Mouse (Mus musculus): ENCODE data around the gene Tepsin.

The Tepsin gene

GRCm38 (mm10) chr11:120111033-120111432 is 12.5 kb upstream of the Tepsin start:
- DNase-seq (ENCODE audit: low read depth), result peak; percentile 43

GRCm38 (mm10) chr11:120110554-120110953 is 12.0 kb upstream of the Tepsin start:
- no peak for DNase-seq (ENCODE audit: low read depth)

DNA sequence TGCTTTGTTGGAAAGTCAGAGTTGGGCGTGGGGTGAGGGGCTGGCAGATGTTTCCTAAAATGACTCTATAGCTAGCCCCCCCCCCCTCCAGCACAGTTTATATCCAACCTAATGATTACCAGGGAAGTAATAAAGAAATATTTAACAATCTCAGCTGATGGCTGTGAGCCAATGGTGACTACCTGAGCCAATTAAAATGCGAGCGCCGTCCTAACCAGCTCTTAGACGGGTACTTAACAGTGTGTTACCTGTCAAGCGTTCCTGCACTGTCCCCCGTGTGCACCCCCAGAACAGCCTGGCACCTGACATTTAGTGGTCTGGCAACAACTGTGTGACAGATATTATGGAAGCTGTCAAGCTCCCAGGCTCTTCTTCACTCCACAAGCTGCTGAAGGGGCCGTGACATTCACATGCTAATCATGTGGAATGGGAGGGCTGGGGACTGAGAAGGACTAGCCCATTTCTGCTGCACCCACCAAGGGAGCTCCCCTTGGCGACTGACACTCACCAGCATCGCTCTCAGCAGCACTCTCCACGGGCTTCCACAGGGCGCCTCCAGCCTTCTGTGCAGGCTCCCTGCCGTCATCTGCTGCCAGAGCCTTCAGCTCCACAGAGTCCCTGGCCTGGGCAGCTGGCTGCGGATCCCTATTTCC is 11.2 kb upstream of the Tepsin start:
- DNase-seq (ENCODE audit: low read depth), result no peak

DNA sequence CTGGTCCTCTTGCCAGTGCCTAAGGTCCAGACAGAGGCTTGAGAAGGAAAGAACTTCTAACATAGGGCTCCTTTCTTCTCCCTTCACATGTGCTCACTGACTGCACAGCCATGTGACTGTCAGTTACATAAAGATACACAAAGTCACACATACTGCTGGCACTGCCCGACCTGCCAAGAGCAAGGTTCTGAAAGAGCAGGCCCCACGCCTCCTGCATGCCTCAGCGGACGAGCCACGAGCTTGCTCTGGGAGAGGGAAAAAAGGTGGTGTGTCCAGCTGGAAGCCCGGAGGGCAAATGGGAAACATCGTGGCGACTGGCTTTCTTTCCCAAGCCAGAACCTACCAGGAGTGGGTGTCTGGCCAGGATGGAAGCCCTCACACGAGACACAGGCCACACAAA is 9.3 kb upstream of the Tepsin start:
- no peak for DNase-seq (ENCODE audit: low read depth)

DNA sequence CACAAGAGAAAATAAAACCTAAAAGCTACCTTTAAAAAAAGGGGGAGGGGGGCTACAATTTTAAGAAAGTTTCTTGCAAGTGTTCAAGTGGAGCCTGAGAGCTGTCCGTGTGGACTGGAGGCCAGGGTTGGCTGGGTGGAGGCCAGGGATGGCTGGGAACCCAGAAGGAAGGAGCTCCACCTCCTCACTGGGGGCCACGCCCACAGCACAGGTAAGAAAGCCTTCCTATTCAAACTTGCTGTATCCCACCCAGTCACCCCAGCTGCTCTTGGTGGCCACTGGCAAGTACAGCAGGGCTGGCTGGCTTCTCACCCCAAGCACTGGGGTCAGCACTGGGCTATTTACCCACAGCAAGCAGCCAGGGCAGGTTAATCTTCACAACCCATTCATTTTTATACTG is 8.5 kb upstream of the Tepsin start:
- no peak for DNase-seq (ENCODE audit: low read depth)

DNA sequence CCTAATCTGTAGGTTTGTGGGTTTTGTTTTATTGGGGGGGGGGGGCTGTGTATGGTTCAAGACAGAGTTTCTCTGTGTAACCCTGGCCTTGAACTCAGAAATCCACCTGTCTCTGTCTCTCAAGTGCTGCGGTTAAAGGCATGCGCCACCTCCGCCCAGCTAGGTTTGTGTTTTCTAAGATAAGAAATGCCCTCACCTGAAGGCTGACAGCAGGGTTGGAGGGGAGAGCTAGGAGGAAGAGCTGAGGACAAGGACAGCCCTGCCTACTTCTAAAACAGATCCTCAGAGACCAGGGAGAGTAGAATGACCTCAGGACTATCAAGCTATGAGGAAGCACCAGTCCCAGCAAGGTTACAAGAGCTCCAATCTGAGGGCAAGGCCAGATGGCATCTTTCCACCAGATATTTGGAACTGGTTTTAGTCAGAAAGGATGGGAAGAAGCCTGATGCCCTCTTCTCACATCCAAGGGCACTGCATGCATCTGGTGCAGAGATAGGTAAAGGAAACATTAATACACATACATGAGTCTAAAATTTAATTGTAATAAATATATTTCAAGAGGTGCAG is 5.0 kb upstream of the Tepsin start:
- DNase-seq (ENCODE audit: low read depth), result no peak

- DNase-seq (ENCODE audit: low read depth), result peak; percentile 72
Measured at GRCm38 (mm10) chr11:120101036-120101435, 2.5 kb upstream of the Tepsin start.

- no peak for DNase-seq (ENCODE audit: low read depth)
Measured at GRCm38 (mm10) chr11:120092817-120093591, 5.5 kb downstream of the Tepsin start.

GRCm38 (mm10) chr11:120090661-120091060 is 7.9 kb downstream of the Tepsin start:
- no peak for DNase-seq (ENCODE audit: low read depth)

- DNase-seq (ENCODE audit: low read depth), result peak; percentile 96
Measured at GRCm38 (mm10) chr11:120086702-120087152, 11.8 kb downstream of the Tepsin start, which contains the start of gene Cep131. Cep131 (minus strand) TSS chr11:120086827.

DNA sequence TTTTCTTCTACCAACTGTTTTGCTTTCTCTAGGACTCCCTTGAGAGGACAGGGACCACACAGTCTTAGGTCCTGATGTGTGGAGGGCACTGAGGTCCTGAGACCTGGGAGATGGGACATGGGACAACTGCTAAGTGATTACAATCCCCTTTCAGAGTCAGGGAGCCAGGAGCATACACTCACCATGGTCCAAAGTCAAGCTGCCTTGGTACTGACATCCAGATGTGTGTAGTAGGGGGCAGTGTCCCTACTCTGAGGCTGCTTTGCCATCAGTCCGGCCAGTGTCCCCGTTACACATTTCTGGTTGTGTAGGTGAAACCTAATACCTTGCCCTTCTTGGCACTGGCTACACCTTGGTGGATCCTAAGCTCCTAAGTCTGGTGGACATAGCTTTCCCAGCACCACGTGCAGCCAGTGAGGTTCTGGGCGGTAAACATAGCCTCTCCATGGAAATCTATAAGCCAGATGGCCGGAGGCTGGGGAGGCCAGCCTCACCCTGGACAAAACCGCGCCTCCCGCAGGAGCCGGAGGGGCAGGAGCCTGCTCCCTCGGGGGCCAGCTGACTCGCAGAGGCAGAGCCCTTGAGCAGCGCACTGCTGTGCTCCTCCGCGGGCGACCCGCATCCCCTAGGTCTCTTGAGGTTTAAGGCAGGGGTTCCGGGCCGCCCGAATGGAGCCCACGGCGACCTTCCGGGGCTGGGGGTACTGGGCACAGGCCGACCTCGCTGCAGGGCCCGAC is 12.5 kb downstream of the Tepsin start:
- DNase-seq (ENCODE audit: low read depth), result no peak

DNA sequence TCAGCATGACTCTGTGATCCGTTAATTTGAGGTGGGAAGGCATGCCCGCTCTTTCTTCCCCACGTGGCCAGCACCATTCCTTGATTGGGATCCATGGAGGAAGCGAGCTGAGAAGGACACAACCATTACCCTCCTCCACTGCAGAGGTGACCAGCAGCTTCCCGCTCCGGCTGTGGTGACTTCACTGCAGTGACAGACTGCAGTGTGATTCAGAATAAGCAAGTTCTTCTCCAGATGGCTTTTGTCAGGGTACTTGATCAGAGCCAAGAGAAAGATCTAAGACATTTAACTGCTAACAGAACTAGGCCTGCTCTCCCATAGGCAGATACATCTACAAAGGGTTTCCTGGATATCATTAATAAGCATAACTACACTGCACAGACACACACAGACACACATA is 18.2 kb downstream of the Tepsin start:
- no peak for DNase-seq (ENCODE audit: low read depth)

GRCm38 (mm10) chr11:120076191-120076590 is 22.3 kb downstream of the Tepsin start:
- DNase-seq (ENCODE audit: low read depth), result no peak

DNA sequence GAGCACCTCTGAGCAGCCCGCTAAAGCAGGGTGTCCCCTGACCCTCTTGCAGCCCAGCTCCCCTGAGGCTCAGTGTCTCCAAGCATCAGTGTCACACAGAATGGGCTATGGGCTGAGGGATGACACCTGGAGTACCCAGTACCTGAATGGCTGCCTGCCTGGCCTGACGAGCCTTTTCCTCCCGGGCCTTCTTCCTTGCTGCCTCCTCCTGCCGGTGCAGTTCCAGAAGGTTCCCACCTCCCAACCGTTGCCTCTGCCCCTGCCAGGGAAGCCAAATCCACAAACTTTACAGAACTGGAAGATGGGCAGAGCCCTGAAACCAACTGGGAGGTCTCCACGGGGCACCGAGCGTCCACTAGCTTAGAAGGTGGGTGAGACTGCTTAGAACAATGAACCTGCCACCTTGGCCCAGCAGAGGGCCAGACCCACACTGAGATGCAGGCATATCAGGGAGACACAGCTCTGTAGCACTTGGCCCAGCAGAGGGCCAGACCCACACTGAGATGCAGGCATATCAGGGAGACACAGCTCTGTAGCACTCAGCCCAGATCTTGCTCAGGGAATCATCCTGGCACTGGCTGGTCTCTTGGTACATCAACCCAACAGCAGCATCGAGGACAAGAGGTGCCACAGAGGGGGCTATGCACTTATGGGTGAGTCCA is 25.4 kb downstream of the Tepsin start:
- no peak for DNase-seq (ENCODE audit: low read depth)

DNA sequence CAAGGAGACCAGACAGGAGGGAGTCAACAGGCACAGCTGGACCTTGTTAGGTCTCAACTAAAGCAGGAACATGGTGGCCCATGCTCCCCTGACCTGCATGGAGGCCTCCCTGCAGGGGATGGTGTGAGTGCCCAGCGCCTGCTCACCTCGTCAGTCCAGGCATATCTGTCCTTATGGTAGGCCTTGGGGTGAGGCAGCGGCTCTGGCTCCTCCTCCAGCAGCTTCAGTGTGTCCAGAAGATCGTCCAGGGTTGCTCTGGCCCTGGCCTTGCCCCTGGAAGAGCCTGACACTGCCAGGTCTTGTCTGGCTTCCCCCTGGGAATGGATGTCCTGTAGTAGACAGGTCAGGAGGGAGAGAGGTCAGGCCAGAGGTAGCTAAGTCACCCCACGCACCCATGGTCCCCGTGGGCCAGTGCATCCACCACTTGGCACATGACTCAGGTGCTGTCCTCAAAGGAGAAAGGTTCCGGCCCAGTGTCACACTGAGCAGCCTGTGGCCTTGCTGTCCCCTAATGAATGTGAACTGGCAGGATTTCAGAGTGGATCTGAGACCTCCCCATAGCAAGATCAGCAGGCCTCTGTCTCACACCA is 26.7 kb downstream of the Tepsin start:
- DNase-seq (ENCODE audit: low read depth), result no peak

GRCm38 (mm10) chr11:120071065-120071464 is 27.5 kb downstream of the Tepsin start:
- no peak for DNase-seq (ENCODE audit: low read depth)

DNA sequence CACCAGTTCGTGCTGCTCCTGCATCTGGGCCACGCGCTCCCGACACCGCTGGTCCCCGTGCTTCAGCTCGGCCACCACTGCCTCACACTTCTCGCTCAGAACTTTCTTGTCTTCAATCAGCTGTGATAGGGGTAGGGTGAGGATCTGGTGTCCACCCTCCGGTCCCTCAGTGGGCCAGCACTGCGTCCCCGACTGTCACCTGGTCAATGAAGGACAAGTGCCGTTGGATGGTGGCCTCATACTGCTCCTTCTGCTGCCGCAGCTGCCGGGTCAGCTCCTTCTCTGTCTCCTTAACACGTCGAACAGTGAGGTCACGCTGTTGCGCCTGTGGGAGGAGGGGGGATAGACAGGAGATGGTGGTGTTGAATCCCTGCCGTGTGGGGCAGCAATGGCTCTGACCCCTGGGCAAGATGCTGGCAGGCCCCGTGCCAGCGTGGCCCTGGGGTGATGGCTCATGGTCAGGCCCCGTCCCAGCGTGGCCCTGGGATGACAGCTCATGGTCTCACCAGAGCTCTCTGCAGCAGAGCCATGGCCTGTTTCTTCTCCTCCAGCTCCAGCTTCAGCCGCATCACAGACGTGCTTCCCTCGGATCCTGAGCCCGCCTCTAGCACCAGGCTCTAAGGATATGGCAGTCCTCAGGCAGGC is 28.1 kb downstream of the Tepsin start:
- no peak for DNase-seq (ENCODE audit: low read depth)

- no peak for DNase-seq (ENCODE audit: low read depth)
Measured at GRCm38 (mm10) chr11:120069261-120069660, 29.3 kb downstream of the Tepsin start.

DNA sequence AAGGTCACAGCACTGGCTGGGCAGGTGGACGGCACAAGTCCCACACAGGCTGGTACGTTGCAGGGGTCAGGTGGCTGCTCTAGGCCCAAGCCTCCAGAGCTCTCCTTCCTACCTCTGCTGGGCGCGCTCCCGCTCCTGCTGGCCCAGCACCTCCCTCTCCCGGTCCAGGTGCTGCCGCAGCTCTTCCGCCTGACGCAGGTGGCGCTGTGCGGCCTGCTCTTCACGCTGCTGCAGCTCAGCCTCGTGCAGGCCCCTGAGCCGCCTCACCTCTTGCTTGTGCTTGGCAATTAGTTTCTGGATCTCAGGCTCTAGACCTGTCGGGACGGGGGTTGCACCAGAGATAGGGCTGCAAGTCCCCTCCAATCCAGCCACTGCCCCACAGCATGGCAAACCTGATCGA is 30.7 kb downstream of the Tepsin start:
- DNase-seq (ENCODE audit: low read depth), result no peak

DNA sequence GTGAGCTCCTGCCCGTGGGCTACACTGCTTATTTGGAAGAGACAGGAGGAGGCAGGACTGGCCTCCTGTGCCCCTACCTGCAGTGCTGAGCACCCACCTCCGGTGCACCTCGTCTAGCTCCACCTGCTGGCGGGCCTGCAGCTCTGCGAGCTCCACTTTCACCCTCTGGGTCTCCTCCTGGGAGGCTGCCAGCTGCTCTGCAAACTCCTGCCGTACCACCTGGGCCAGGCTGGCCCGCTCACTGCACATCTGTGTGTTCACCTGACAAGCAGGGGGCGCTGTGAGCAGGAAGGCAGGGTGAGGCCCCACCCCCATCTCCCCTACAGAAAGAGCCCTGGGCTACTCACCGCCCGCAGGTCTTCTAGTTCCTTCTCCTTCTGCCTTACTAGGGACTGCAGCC is 33.2 kb downstream of the Tepsin start:
- no peak for DNase-seq (ENCODE audit: low read depth)

DNA sequence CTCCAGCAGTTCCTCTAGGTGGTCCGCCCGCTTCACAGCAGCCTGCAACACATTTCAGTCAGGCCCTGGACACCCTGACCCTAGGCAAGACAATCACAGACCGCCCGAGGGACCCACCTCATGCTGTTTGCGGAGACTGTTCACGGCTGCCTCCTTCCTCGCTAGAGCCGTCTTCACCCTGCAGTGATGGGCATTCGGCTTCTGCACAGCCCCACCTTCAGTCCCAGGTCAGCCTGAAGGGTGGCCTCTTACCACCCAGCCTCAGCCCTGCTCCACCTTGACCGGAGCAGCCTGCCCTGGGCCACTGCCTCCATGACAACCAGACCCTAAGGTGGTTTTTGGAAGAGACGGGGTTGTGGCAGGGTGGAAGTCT is 33.9 kb downstream of the Tepsin start:
- DNase-seq (ENCODE audit: low read depth), result no peak
